Mouse (Mus musculus): Measurements from ENCODE around the gene Serpinb6a. TPM values are rescaled to one million over a fixed set of nuclear protein-coding genes. Genes with fewer than 3 reads are reported as not detected.

The Serpinb6a gene
- 26.6 and 31.1 TPM in 2 replicates for polyA plus RNA-seq (2012; rRNA removed)

GRCm38 (mm10) chr13:34002058-34003006, at the start of gene Serpinb6a, which contains the start of gene Ripk1:
TSS of gene Serpinb6a (minus strand) at chr13:34002794.
TSS of gene Ripk1 (plus strand) at chr13:34002363.
- Histone ChIP-seq H3K27ac (ENCODE audit: insufficient read depth, low read depth, low read length) (peak within 1 kb of the TSS; percentile 75), H3K4me3 (ENCODE audit: insufficient read depth, low read depth, low read length) (peak within 1 kb of the TSS; percentile 87), H3K27me3 (replicated peaks; ENCODE audit: control insufficient read depth, insufficient read depth, low read length) (no peaks in the 10 kb centered on the region), H3K4me1 (ENCODE audit: control insufficient read depth, insufficient read depth, low read length) (peaks cover 4% of the 10 kb centered on the region; the same call in 1 of the 2 replicates), H3K36me3 (ENCODE audit: control insufficient read depth, insufficient read depth, low read length) (no peaks in the 10 kb centered on the region)
- WGBS: under 1% methylated on average over 92 of the region's 92 CpGs
- TF ChIP-seq POLR2A (IDR thresholded peaks at IDR 0.05; ENCODE audit: low read depth, low read length): peak; percentile 40
- TF ChIP-seq CTCF (conservative IDR thresholded peaks at IDR 0.05; ENCODE audit: insufficient read depth, insufficient read length, low read depth, low read length): peak; percentile 34; the same call in 1 of the 2 replicates
- peak; percentile 94 for DNase-seq

- H3K4me3 ChIP-seq (ENCODE audit: insufficient read depth, low read depth, low read length): no peak overlapping the region
- no peak overlapping the region for H3K27ac ChIP-seq (ENCODE audit: insufficient read depth, low read depth, low read length)
- DNase-seq: no peak
- no peaks in the 10 kb centered on the region for H3K27me3 ChIP-seq (replicated peaks; ENCODE audit: control insufficient read depth, insufficient read depth, low read length)
- peaks cover 4% of the 10 kb centered on the region; the same call in 1 of the 2 replicates for H3K36me3 ChIP-seq (ENCODE audit: control insufficient read depth, insufficient read depth, low read length)
- H3K4me1 ChIP-seq (ENCODE audit: control insufficient read depth, insufficient read depth, low read length): peaks cover 24% of the 10 kb centered on the region
- WGBS: 97% methylated on average over 3 of the region's 3 CpGs
- TF ChIP-seq POLR2A (IDR thresholded peaks at IDR 0.05; ENCODE audit: low read depth, low read length) (no peak), CTCF (conservative IDR thresholded peaks at IDR 0.05; ENCODE audit: insufficient read depth, insufficient read length, low read depth, low read length) (no peak)
These were observed 49.1 kb upstream of the Serpinb6a start for GRCm38 (mm10) chr13:34051692-34052091.

- no peak overlapping the region for H3K27ac ChIP-seq (ENCODE audit: insufficient read depth, low read depth, low read length)
- no peak overlapping the region for H3K4me3 ChIP-seq (ENCODE audit: insufficient read depth, low read depth, low read length)
- H3K27me3 ChIP-seq (replicated peaks; ENCODE audit: control insufficient read depth, insufficient read depth, low read length): no peaks in the 10 kb centered on the region
- H3K36me3 ChIP-seq (ENCODE audit: control insufficient read depth, insufficient read depth, low read length): peaks cover 4% of the 10 kb centered on the region; the same call in 1 of the 2 replicates
- H3K4me1 ChIP-seq (ENCODE audit: control insufficient read depth, insufficient read depth, low read length): peaks cover 23% of the 10 kb centered on the region
- DNase-seq: no peak
- TF ChIP-seq CTCF (conservative IDR thresholded peaks at IDR 0.05; ENCODE audit: insufficient read depth, insufficient read length, low read depth, low read length) (no peak), POLR2A (IDR thresholded peaks at IDR 0.05; ENCODE audit: low read depth, low read length) (no peak)
- 94% methylated on average over 8 of the region's 8 CpGs for WGBS
These were observed 47.9 kb upstream of the Serpinb6a start for GRCm38 (mm10) chr13:34050479-34050878.

- Histone ChIP-seq H3K4me3 (ENCODE audit: insufficient read depth, low read depth, low read length) (no peak overlapping the region), H3K4me1 (ENCODE audit: control insufficient read depth, insufficient read depth, low read length) (peaks cover 12% of the 10 kb centered on the region), H3K27ac (ENCODE audit: insufficient read depth, low read depth, low read length) (peak overlapping the region; percentile 24; the same call in 1 of the 2 replicates), H3K36me3 (ENCODE audit: control insufficient read depth, insufficient read depth, low read length) (peaks cover 5% of the 10 kb centered on the region; the same call in 1 of the 2 replicates), H3K27me3 (replicated peaks; ENCODE audit: control insufficient read depth, insufficient read depth, low read length) (no peaks in the 10 kb centered on the region)
- TF ChIP-seq POLR2A (IDR thresholded peaks at IDR 0.05; ENCODE audit: low read depth, low read length) (no peak), CTCF (conservative IDR thresholded peaks at IDR 0.05; ENCODE audit: insufficient read depth, insufficient read length, low read depth, low read length) (no peak)
- 87% methylated on average over 3 of the region's 3 CpGs for WGBS
- no peak for DNase-seq
These were observed 44.9 kb upstream of the Serpinb6a start for GRCm38 (mm10) chr13:34047526-34047925.

GRCm38 (mm10) chr13:34046421-34047012, 43.9 kb upstream of the Serpinb6a start:
- Histone ChIP-seq H3K27me3 (replicated peaks; ENCODE audit: control insufficient read depth, insufficient read depth, low read length) (no peaks in the 10 kb centered on the region), H3K4me3 (ENCODE audit: insufficient read depth, low read depth, low read length) (no peak overlapping the region), H3K27ac (ENCODE audit: insufficient read depth, low read depth, low read length) (peak overlapping the region; percentile 24; the same call in 1 of the 2 replicates), H3K4me1 (ENCODE audit: control insufficient read depth, insufficient read depth, low read length) (peaks cover 20% of the 10 kb centered on the region), H3K36me3 (ENCODE audit: control insufficient read depth, insufficient read depth, low read length) (peaks cover 5% of the 10 kb centered on the region; the same call in 1 of the 2 replicates)
- TF ChIP-seq CTCF (conservative IDR thresholded peaks at IDR 0.05; ENCODE audit: insufficient read depth, insufficient read length, low read depth, low read length) (peak; percentile 91), POLR2A (IDR thresholded peaks at IDR 0.05; ENCODE audit: low read depth, low read length) (no peak)
- WGBS: 28% methylated on average over 11 of the region's 11 CpGs
- DNase-seq: peak; percentile 96

GRCm38 (mm10) chr13:34045511-34046249, 43.1 kb upstream of the Serpinb6a start:
- H3K27ac ChIP-seq (ENCODE audit: insufficient read depth, low read depth, low read length): peak overlapping the region; percentile 81
- 43% methylated on average over 5 of the region's 5 CpGs for WGBS

More at GRCm38 (mm10) chr13:34045511-34046249, 43.1 kb upstream of the Serpinb6a start:
- Histone ChIP-seq H3K27me3 (replicated peaks; ENCODE audit: control insufficient read depth, insufficient read depth, low read length) (no peaks in the 10 kb centered on the region), H3K36me3 (ENCODE audit: control insufficient read depth, insufficient read depth, low read length) (peaks cover 5% of the 10 kb centered on the region; the same call in 1 of the 2 replicates), H3K4me3 (ENCODE audit: insufficient read depth, low read depth, low read length) (no peak overlapping the region), H3K4me1 (ENCODE audit: control insufficient read depth, insufficient read depth, low read length) (peaks cover 20% of the 10 kb centered on the region)
- DNase-seq: peak; percentile 92
- TF ChIP-seq CTCF (conservative IDR thresholded peaks at IDR 0.05; ENCODE audit: insufficient read depth, insufficient read length, low read depth, low read length): no peak
